Mouse (Mus musculus) embryo, embryonic 11 days (tissue): ENCODE measurements around the gene Kif12.

ENCODE experiments used
- DNase-seq: peaks from one replicate; pipeline ENCODE4 v3.0.0-alpha.2; 2015

The Kif12 gene

DNA sequence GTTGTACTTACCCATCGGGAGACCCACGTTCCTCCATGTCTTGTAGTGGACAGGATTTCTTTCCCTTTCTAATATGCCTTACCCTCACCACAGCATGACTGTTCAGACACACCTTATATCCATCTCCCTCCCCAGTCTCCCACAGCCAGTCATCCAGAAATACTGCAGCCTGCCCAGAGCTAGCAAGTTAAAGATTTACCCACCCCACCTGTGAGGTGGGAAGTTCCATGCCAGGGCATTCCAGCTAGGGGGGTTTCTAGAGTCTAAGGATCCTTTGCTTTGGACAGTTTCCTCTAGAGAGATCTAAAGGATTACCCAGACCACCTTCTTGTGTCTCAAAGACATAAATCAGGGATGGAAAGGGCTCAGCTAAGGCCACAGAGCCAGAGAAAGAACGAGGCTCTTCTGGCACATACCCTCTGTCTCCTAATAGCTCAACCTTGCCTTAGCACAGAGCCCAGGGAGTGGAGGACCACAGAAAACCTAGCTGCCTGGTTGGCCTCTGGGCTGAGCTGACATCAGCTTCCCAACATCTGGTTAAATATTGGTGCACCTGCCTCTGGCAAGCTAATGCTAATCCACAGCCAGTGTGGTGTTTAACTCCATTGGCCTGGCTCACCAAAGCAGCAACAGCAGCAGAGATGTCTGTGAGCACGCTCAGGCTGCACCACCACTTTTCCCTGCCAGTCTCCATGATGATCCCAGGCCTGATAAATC is at the start of gene Kif12:
TSS of gene Kif12 (minus strand) at position 163 of the 717 bp plus-strand sequence.
- DNase-seq, result no peak

GRCm38 (mm10) chr4:63221096-63221958 is 49.4 kb upstream of the Kif12 start:
- no peak for DNase-seq

- no peak for DNase-seq
Observed at GRCm38 (mm10) chr4:63219635-63220034, 47.7 kb upstream of the Kif12 start.

DNA sequence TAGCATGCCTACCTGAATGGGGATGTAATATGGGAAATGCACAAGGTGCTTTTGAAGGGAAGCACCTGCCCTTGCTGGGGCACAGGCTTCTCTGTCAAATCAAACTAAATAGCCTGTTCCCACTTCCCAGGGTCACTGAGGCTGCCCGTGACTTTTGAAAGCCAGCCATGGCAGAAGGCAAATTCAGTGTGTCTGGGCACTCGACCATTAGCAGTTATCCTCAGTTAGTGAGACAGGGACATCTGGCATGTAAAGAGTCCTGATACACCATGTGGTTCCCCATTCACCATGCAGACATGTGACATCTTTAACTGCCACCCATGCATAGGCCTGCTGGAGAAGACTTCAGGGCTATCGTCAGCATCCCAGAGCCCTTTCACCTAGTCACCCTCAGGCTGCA is 47.1 kb upstream of the Kif12 start:
- DNase-seq, result no peak

- no peak for DNase-seq
Observed at GRCm38 (mm10) chr4:63217513-63217912, 45.6 kb upstream of the Kif12 start.

DNA sequence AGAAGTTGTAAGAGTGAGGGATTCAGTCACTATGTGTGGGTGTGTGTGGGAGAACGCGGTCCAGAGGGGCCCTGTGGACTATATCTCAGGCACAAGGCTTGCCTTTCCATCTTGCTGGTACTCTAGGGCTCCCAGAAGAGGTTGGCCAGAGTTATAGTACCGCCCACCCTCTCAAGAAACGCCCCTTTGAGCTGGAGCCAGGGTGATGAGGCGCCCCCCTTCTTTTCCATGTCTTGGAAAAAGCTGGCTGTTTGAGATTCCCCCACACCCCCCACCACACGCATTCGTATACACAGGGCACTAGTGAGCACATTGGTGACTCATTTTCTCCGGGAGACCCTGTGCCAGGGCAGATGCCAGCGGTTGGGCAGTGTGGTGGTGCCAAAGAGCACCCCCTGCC is 44.6 kb upstream of the Kif12 start:
- peak; percentile 42 for DNase-seq

DNA sequence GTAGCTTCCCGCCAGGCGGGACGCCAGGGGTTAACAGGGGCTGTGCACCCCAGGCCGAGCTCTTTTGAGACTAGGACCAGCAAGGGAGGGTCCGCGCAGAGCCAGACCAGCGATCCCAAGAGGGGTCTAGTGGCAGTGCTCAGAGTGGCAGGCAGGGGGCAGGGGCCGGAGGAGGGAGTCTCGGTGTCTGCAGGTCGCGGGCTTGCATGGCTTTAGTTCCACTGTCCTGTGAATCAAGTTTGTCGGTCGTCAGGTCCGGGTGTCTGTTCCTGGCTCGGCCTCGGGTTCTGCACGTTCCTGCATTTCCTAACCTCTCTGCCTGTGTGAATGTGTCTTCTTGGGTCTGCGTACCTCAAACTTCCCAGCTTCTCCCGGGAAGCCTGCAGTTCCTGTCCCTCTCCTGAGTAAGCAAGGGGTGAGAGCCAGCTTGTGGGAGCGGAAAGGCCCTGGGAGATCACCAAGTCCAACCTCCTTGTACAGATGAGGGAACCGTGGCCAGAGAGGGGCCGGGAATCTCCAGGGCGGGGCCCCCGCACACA is 44.1 kb upstream of the Kif12 start:
- peak; percentile 85 for DNase-seq

GRCm38 (mm10) chr4:63215185-63215992 is 43.5 kb upstream of the Kif12 start:
- peak; percentile 87 for DNase-seq

DNA sequence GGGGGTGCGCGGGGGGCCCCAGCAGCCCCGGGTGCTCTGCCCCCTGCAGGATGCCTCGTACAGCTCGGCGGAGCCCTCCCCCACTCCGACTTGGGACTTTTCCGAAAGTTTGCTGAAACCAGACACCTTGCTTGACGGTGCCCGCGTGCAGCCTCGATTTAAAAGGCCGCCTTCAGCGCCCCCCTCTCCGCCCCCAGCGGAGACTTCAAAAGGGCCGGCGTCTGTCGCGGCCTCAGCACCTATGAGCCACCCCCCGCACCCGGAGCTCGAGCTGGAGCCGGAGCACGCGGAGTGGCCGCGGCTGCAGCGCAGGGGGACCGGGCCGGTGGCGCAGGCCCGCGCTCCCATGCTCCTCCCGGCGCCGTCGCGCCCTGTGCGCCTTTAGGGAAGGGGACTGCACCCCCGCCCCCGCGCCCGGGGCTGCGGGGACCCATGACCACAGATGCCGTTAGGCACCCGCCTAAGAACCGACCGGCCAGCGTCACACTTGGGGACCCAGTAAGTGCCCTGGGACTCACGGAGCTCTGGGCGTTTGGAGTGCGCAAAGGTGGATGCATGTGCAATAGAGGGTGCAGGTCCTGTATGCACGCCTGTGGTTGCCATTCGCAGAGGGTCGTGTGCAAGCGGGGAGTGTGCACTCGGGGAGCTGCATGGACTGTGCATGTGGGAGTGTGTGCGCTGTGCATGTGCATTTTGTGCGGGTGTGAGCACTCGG is 42.1 kb upstream of the Kif12 start, which contains the start of gene Col27a1:
TSS of gene Col27a1 (plus strand) at position 98 of the 715 bp plus-strand sequence.
- peak; percentile 82 for DNase-seq

DNA sequence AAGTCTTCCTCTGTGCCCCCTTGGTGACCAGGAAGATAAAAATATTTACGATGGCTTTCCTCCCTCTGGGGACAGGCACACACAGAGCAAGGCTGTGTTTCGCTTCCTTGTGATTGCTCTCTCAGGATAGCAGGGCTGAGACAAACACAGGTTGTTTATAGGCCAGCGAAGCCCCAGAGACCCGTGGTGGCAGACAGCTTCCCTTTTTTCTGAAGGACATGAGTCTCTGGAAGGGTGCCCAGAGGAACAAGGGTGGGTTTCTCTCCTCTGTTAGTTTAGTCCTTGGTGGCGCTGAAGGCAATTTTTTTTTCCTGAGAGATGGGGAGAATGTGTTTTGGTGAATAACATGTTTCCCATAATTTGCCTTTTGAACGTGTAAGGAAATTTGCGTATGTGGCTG is 33.7 kb upstream of the Kif12 start:
- no peak for DNase-seq

GRCm38 (mm10) chr4:63203874-63204273 is 31.9 kb upstream of the Kif12 start:
- DNase-seq, result no peak

DNA sequence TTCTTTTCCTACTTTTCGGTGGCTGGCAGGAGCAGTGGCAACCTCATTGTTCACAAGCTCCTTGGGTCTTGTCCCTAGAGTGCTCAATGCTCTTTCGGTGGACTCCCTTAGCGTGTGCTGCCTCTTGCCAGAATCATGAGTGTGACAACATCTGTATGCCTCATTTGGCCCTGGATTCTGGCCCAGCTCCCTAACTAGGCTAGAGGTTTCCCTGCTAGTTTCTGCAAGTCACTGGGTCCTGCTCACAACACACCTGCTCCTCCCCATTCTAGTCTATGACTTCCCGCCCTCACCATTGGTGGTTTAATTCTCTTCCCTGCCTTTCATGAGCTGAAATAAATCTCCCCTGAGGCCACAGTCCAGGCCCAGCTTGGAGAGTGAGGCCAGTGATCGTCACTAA is 27.4 kb upstream of the Kif12 start:
- DNase-seq, result no peak

DNA sequence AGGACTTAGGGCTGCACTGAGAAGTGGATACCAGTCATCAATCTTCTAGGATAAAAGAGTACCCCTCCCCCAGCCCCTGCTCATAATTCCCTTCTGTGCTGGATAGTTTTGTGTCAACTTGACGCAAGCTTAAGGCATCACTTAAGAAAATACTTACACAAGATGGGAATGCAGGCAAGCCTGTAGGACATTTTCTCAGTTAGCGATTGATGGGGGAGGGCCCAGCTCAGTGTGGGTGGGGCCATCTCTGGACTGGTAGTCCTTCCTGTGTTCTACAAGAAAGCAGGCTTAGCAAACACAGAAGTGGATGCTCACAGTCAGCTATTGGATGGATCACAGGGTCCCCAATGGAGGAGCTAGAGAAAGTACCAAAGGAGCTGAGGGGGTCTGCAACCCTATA is 22.4 kb upstream of the Kif12 start:
- DNase-seq, result no peak

DNA sequence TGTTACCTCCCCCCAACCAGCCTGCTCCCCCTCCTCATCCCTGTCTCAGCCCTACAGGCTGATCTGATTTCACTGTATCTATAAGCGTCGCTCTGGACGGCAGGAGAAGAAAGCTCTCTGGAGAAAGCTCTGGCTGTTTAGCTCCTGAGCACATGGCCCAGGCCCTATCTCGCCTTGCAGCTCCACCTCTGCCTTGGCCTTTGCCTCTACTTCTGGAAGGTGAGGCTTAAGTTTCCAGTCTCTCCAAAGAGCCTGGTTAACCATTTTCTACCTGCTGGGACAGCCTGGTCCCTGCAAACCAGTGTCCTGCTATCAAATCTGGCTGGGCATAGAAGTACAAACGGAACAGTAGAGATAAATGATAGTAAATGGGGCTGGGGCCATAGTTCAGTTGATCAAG is 19.7 kb upstream of the Kif12 start:
- DNase-seq, result no peak

DNA sequence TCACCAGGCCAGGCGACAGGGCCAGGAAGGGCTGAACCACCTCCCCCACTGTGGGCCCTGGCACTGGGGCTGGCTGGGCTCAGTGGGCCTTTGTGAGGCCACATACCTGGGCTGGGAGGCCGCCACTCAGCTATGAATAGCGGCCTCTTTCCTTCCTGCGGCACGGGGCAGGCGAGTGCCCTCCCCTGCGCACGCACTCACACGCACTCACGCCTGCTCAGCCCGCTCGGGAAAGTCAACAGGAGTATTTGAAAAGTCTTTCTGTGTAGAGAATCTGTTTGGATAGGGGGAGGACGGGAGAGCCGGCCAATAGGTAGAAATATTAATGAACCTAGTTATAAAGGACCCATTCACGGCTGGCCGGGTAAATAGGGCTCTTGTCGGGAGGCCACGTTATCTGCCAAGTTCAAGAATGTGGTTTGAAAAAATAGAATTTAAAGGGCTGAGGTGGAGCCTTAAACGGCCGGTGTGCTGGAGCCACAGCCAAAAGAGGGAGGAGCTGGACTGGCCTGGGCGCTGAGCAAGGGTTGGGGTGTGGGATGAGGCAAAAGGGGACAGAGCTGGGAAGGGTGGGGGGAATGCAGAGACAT is 14.4 kb upstream of the Kif12 start:
- DNase-seq, result peak; percentile 26

GRCm38 (mm10) chr4:63181556-63181955 is 9.6 kb upstream of the Kif12 start:
- peak; percentile 84 for DNase-seq

GRCm38 (mm10) chr4:63171122-63171521 is 809 bp downstream of the Kif12 start:
- no peak for DNase-seq

DNA sequence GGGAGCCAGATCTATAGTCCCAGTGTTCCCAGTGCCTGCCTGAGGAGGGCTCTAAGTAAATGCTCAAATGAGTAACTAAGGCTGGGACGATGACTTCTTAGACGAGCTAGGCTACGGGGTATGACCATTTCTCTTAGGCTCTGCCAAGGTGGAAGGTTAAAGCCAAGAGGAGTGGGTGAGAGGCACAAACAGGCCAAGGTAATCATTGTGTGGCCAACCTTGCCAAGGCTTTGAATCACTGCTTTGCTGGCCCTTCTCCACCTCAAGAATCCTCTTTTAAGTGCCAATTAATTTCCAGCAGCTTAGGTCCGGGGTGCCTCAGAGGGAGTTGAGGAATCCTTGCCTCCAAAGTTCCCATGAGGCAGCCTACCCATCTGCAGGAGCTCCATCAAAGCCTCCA is 1.9 kb downstream of the Kif12 start:
- DNase-seq, result no peak

GRCm38 (mm10) chr4:63166323-63166722 is 5.6 kb downstream of the Kif12 start:
- no peak for DNase-seq

- DNase-seq, result no peak
Observed at GRCm38 (mm10) chr4:63165636-63166035, 6.3 kb downstream of the Kif12 start.

GRCm38 (mm10) chr4:63158961-63159592 is 12.9 kb downstream of the Kif12 start:
- DNase-seq, result peak; percentile 93
